In the genomic region with DNA sequence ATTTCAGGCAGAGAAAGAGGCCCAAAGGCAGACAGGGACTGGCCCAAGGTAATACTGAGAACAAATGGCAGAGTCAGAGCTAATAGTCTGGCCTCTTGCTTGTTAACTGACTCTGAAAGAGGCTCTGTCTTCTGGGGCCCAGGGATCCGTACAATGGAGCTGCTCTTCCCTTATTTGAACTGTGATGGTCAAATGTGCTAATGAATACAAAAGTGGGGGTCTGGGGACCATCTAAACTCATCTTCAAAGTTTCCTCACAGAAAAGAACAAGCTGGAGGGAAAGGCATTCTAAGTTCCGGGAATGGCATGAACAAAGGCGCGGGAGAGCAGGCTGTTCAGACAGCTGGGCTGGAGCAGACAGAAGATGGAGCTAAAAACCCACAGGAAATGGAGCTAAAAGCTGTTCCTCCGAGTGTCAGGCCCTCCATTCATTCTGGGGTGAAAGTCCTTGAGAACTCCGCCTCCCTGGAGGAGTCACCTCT, we compare ENCODE assay signal across 9 mouse cellular contexts. TPM values are rescaled to one million over a fixed set of nuclear protein-coding genes. Genes with fewer than 3 reads are reported as not detected.
A peak's percentile ranks its signal among the peaks of the same experiment; 100 is the strongest.
DNase-seq lines count a peak whose midpoint lies in the region; ATAC-seq and TF ChIP-seq lines count a peak whose summit lies in the region.
"Had no signal": no experiment of that assay in that cellular context is flagged by ENCODE, and none has a peak within 500 bp of the region (broad histone marks: within the 10 kb centered on the region; RNA-seq: fewer than 3 reads in every experiment).

No protein-coding gene starts in this region.

- no peak overlapping the region for H3K4me3 ChIP-seq in embryonic facial prominence, embryonic 12.5 days
- no peak overlapping the region for H3K4me3 ChIP-seq in embryonic facial prominence, embryonic 10.5 days
- H3K4me3 ChIP-seq in kidney, postnatal 0 days (replicated peaks; ENCODE audit: low read depth, low read length), result no peak overlapping the region
- H3K4me3 ChIP-seq in myocyte, result no peak overlapping the region
- H3K4me3 ChIP-seq: megakaryocyte, embryonic 14.5 days had no signal

- no peaks in the 10 kb centered on the region for H3K27me3 ChIP-seq in embryonic facial prominence, embryonic 12.5 days
- no peaks in the 10 kb centered on the region; the same call in 1 of the 2 replicates for H3K27me3 ChIP-seq in embryonic facial prominence, embryonic 10.5 days (replicated peaks; ENCODE audit: low read depth, poor library complexity, severe bottlenecking)
- no peaks in the 10 kb centered on the region for H3K27me3 ChIP-seq in kidney, postnatal 0 days (ENCODE audit: insufficient read depth, low read length)
- H3K27me3 ChIP-seq in myocyte (ENCODE audit: control insufficient read depth, insufficient read depth, insufficient read length), result no peaks in the 10 kb centered on the region

- TF ChIP-seq POLR2A in myocyte (IDR thresholded peaks at IDR 0.05; ENCODE audit: insufficient read length, low read depth), result no peak

- no peak for DNase-seq in embryonic facial prominence, embryonic 10.5 days (ENCODE audit: low spot score)
- DNase-seq in thymus, postnatal 14 days, result peak; percentile 33
- no peak for DNase-seq in thymus, postnatal 0 days (ENCODE audit: low spot score)
- DNase-seq in kidney, postnatal 0 days (ENCODE audit: low spot score), result peak; percentile 31
- DNase-seq in retina, postnatal 1 day, result no peak

- no peak for ATAC-seq in embryonic facial prominence, embryonic 12.5 days (ENCODE audit: insufficient number of reproducible peaks, insufficient read depth, low FRiP score, low TSS enrichment)
- no peak for ATAC-seq in kidney, postnatal 0 days (replicated peaks; ENCODE audit: low FRiP score, low read depth)
- no peak for ATAC-seq in megakaryocyte-erythroid progenitor cell, adult 5-6 weeks (replicated peaks; ENCODE audit: low FRiP score, low TSS enrichment, poor library complexity, severe bottlenecking)

- no peaks in the 10 kb centered on the region for H3K79me2 ChIP-seq in myocyte (ENCODE audit: control insufficient read depth, insufficient read depth)

- peak overlapping the region; percentile 80 for H3K27ac ChIP-seq in embryonic facial prominence, embryonic 12.5 days
- H3K27ac ChIP-seq in embryonic facial prominence, embryonic 10.5 days (replicated peaks), result no peak overlapping the region
- no peak overlapping the region for H3K27ac ChIP-seq in kidney, postnatal 0 days

- H3K9me3 ChIP-seq in embryonic facial prominence, embryonic 12.5 days, result no peaks in the 10 kb centered on the region
- H3K9me3 ChIP-seq in embryonic facial prominence, embryonic 10.5 days, result peaks cover 4% of the 10 kb centered on the region; the same call in 1 of the 2 replicates
- H3K9me3 ChIP-seq in kidney, postnatal 0 days (replicated peaks; ENCODE audit: low read length), result no peaks in the 10 kb centered on the region

- TF ChIP-seq CTCF in kidney, postnatal 0 days (IDR thresholded peaks at IDR 0.05; ENCODE audit: low read depth), result peak; percentile 31

- no peak overlapping the region for H3K4me2 ChIP-seq in embryonic facial prominence, embryonic 12.5 days (replicated peaks)
- no peak overlapping the region for H3K4me2 ChIP-seq in kidney, postnatal 0 days (ENCODE audit: low read length)
- H3K4me2 ChIP-seq in myocyte (ENCODE audit: low read depth), result peak overlapping the region; percentile 49

- H3K36me3 ChIP-seq in embryonic facial prominence, embryonic 12.5 days, result no peaks in the 10 kb centered on the region
- H3K36me3 ChIP-seq in embryonic facial prominence, embryonic 10.5 days (replicated peaks), result no peaks in the 10 kb centered on the region
- H3K36me3 ChIP-seq in kidney, postnatal 0 days (ENCODE audit: insufficient read depth, low read length), result no peaks in the 10 kb centered on the region
- H3K36me3 ChIP-seq in myocyte (ENCODE audit: control insufficient read depth, insufficient read depth), result no peaks in the 10 kb centered on the region

- no peak overlapping the region for H3K9ac ChIP-seq in embryonic facial prominence, embryonic 12.5 days
- no peak overlapping the region for H3K9ac ChIP-seq in kidney, postnatal 0 days (ENCODE audit: low read depth, low read length)

- peaks cover 10% of the 10 kb centered on the region; the same call in 1 of the 2 replicates for H3K4me1 ChIP-seq in embryonic facial prominence, embryonic 12.5 days
- H3K4me1 ChIP-seq in embryonic facial prominence, embryonic 10.5 days, result no peaks in the 10 kb centered on the region; the same call in 1 of the 2 replicates
- no peaks in the 10 kb centered on the region for H3K4me1 ChIP-seq in kidney, postnatal 0 days (replicated peaks; ENCODE audit: insufficient read depth, low read length)

- H3ac ChIP-seq in myocyte (ENCODE audit: control insufficient read depth, insufficient read length), result no peak overlapping the region

- WGBS in embryonic facial prominence, embryonic 12.5 days, result 48% methylated on average over 6 of the region's 6 CpGs
- WGBS in embryonic facial prominence, embryonic 10.5 days, result 57% methylated on average over 6 of the region's 6 CpGs
- 59% methylated on average over 6 of the region's 6 CpGs for WGBS in kidney, postnatal 0 days

TF ChIP-seq in myocyte, 11 proteins besides CTCF, POLR2A, EP300 and RAD21:
- TF ChIP-seq TCF3 (IDR thresholded peaks at IDR 0.05; ENCODE audit: insufficient read length, low read depth) (no peak), TCF12 (IDR thresholded peaks at IDR 0.05; ENCODE audit: insufficient read depth, poor library complexity, severe bottlenecking) (no peak), USF1 (IDR thresholded peaks at IDR 0.05; ENCODE audit: low read depth) (no peak), SRF (IDR thresholded peaks at IDR 0.05; ENCODE audit: control insufficient read depth, insufficient read length, low read depth) (no peak), CEBPB (IDR thresholded peaks at IDR 0.05; ENCODE audit: insufficient read depth, poor library complexity, severe bottlenecking) (no peak), POLR2AphosphoS2 (IDR thresholded peaks at IDR 0.05; ENCODE audit: insufficient read length, low read depth) (no peak), MAX (IDR thresholded peaks at IDR 0.05; ENCODE audit: low read depth) (no peak), MYOG (IDR thresholded peaks at IDR 0.05; ENCODE audit: control insufficient read depth in 1 of 3, insufficient read depth in 1 of 3, insufficient read length in 2 of 3, low read depth in 2 of 3) (no peak), E2F4 (IDR thresholded peaks at IDR 0.05; ENCODE audit: insufficient read depth) (no peak), REST (IDR thresholded peaks at IDR 0.05; ENCODE audit: insufficient read depth, insufficient read length) (no peak), MYOD1 (IDR thresholded peaks at IDR 0.05; ENCODE audit: control insufficient read depth in 1 of 3, insufficient read length in 2 of 3, low read depth in 2 of 3) (no peak)
TF ChIP-seq in myocyte: peak in this region for 0.

RNA-seq across cellular contexts. Expression of gene Kctd14, which starts 4.0 kb away (rescaled TPM):
- 1.9 and 2.2 TPM in 2 replicates for polyA plus RNA-seq in embryonic facial prominence, embryonic 12.5 days (2016; fragmentation: Nextera tagmentation; extraction: Ambion mirVana)
- polyA plus RNA-seq in embryonic facial prominence, embryonic 10.5 days (2016; fragmentation: Nextera tagmentation; extraction: Ambion mirVana), result 0.45 and 0.95 TPM in 2 replicates
- 2.0 and 2.3 TPM in 2 replicates for polyA plus RNA-seq in thymus, postnatal 0 days (2015; fragmentation: Nextera tagmentation; extraction: Ambion mirVana)
- 0.72 and 0.88 TPM in 2 replicates for polyA plus RNA-seq in kidney, postnatal 0 days (2015; fragmentation: Nextera tagmentation; extraction: Ambion mirVana)
- polyA plus RNA-seq in myocyte (2012; fragmentation: generic; extraction: Trizol), result 0.10 TPM
- 8.5 and 10.1 TPM in 2 replicates for total RNA-seq in megakaryocyte-erythroid progenitor cell, adult 5-6 weeks (2014; fragmentation: Nextera tagmentation)
- 2.8 and 4.4 TPM in 2 replicates for total RNA-seq in megakaryocyte-erythroid progenitor cell, adult 5-6 weeks (2017)

RNA-seq across cellular contexts. Expression of gene Thrsp, which starts 29.6 kb away (rescaled TPM):
- polyA plus RNA-seq in embryonic facial prominence, embryonic 12.5 days (2016; fragmentation: Nextera tagmentation; extraction: Ambion mirVana), result 0.28 and 0.49 TPM in 2 replicates
- polyA plus RNA-seq in embryonic facial prominence, embryonic 10.5 days (2016; fragmentation: Nextera tagmentation; extraction: Ambion mirVana), result 0.26 and 0.45 TPM in 2 replicates
- 3.2 and 3.4 TPM in 2 replicates for polyA plus RNA-seq in thymus, postnatal 0 days (2015; fragmentation: Nextera tagmentation; extraction: Ambion mirVana)
- 0.77 and 1.4 TPM in 2 replicates for polyA plus RNA-seq in kidney, postnatal 0 days (2015; fragmentation: Nextera tagmentation; extraction: Ambion mirVana)
- polyA plus RNA-seq in myocyte (2012; fragmentation: generic; extraction: Trizol), result 0.02 TPM
- not detected in 2 replicates for total RNA-seq in megakaryocyte-erythroid progenitor cell, adult 5-6 weeks (2014; fragmentation: Nextera tagmentation)
- total RNA-seq in megakaryocyte-erythroid progenitor cell, adult 5-6 weeks (2017), result not detected in 2 replicates

RNA-seq across cellular contexts. Expression of gene Ints4, which starts 33.7 kb away (rescaled TPM):
- 58.3 and 63.5 TPM in 2 replicates for polyA plus RNA-seq in embryonic facial prominence, embryonic 12.5 days (2016; fragmentation: Nextera tagmentation; extraction: Ambion mirVana)
- 67.9 and 68.3 TPM in 2 replicates for polyA plus RNA-seq in embryonic facial prominence, embryonic 10.5 days (2016; fragmentation: Nextera tagmentation; extraction: Ambion mirVana)
- 32.0 and 34.7 TPM in 2 replicates for polyA plus RNA-seq in thymus, postnatal 0 days (2015; fragmentation: Nextera tagmentation; extraction: Ambion mirVana)
- polyA plus RNA-seq in kidney, postnatal 0 days (2015; fragmentation: Nextera tagmentation; extraction: Ambion mirVana), result 36.4 and 37.4 TPM in 2 replicates
- polyA plus RNA-seq in myocyte (2012; fragmentation: generic; extraction: Trizol), result 24.9 TPM
- total RNA-seq in megakaryocyte-erythroid progenitor cell, adult 5-6 weeks (2014; fragmentation: Nextera tagmentation), result 42.6 and 71.6 TPM in 2 replicates
- total RNA-seq in megakaryocyte-erythroid progenitor cell, adult 5-6 weeks (2017), result 51.3 and 74.9 TPM in 2 replicates

RNA-seq across cellular contexts. Expression of gene Ndufc2, which starts 47.3 kb away (rescaled TPM):
- polyA plus RNA-seq in embryonic facial prominence, embryonic 12.5 days (2016; fragmentation: Nextera tagmentation; extraction: Ambion mirVana), result 350 and 352 TPM in 2 replicates
- 304 and 310 TPM in 2 replicates for polyA plus RNA-seq in embryonic facial prominence, embryonic 10.5 days (2016; fragmentation: Nextera tagmentation; extraction: Ambion mirVana)
- 485 and 514 TPM in 2 replicates for polyA plus RNA-seq in thymus, postnatal 0 days (2015; fragmentation: Nextera tagmentation; extraction: Ambion mirVana)
- 678 and 744 TPM in 2 replicates for polyA plus RNA-seq in kidney, postnatal 0 days (2015; fragmentation: Nextera tagmentation; extraction: Ambion mirVana)
- polyA plus RNA-seq in myocyte (2012; fragmentation: generic; extraction: Trizol), result 211 TPM
- total RNA-seq in megakaryocyte-erythroid progenitor cell, adult 5-6 weeks (2014; fragmentation: Nextera tagmentation), result 188 and 266 TPM in 2 replicates
- total RNA-seq in megakaryocyte-erythroid progenitor cell, adult 5-6 weeks (2017), result 369 and 388 TPM in 2 replicates

Comparison
In these comparisons a context has a peak if more than half of its experiments do, and no peak if none do; other contexts are left out.
1. DNase-seq: peak in thymus, postnatal 14 days (single experiment) and kidney, postnatal 0 days (single experiment); none in embryonic facial prominence, embryonic 10.5 days (single experiment), thymus, postnatal 0 days (single experiment) and retina, postnatal 1 day (single experiment).